Mouse (Mus musculus) liver, embryonic 14.5 days (tissue): ENCODE data around the gene P2ry2. TPM values are rescaled to one million over a fixed set of nuclear protein-coding genes. Genes with fewer than 3 reads are reported as not detected.
A peak's percentile ranks its signal among the peaks of the same experiment; 100 is the strongest.

Experiments used
- ATAC-seq: fragments of 200-750 bp; cut with Nextera tagmentation; 2 replicates; pipeline ENCODE4 v1.8.0; 2017; ENCODE audit warnings: moderate number of reproducible peaks, mild to moderate bottlenecking, moderate library complexity; ENCODE audit not compliant: insufficient read depth
- DNase-seq, 3 experiments: peaks; one replicate each; pipeline ENCODE4 v3.0.0-alpha.2; 2012 to 2013; ENCODE audit warnings: low read depth in 3 of 3, low spot score in 3 of 3
- H3K27ac ChIP-seq: fragments of 300-500 bp; sonication (generic); 2 replicates; pipeline ENCODE4 v1.5.1; 2014; ENCODE audit warnings: moderate library complexity, mild to moderate bottlenecking, control low read depth, inconsistent platforms
- H3K27me3 ChIP-seq: fragments of 300-500 bp; sonication (generic); 2 replicates; pipeline ENCODE4 v1.6.1; 2014; ENCODE audit warnings: mild to moderate bottlenecking, low read length, moderate library complexity; ENCODE audit not compliant: control insufficient read depth, insufficient read depth
- H3K36me3 ChIP-seq: fragments of 300-500 bp; sonication (generic); replicated peaks from 2 replicates; pipeline ENCODE4 v1.6.1; 2014; ENCODE audit warnings: low read depth; ENCODE audit not compliant: control insufficient read depth, insufficient read depth
- H3K4me1 ChIP-seq, 2 experiments: fragments of 200-500 bp in 1 of 2; fragments of 300-500 bp in 1 of 2; sonication (generic) in 1 of 2; replicated peaks; 2 replicates each; pipeline ENCODE4 v1.6.1; 2012 to 2014; ENCODE audit warnings: antibody characterized with exemption in 1 of 2, inconsistent platforms in 1 of 2, low read length in 1 of 2; ENCODE audit not compliant: control insufficient read depth in 2 of 2, insufficient read depth in 2 of 2
- H3K4me2 ChIP-seq: fragments of 300-500 bp; sonication (generic); 2 replicates; pipeline ENCODE4 v1.6.1; 2014; ENCODE audit warnings: low read depth, mild to moderate bottlenecking, control low read depth, moderate library complexity
- H3K4me3 ChIP-seq, 2 experiments: fragments of 200-500 bp in 1 of 2; fragments of 300-500 bp in 1 of 2; sonication (generic) in 1 of 2; 2 replicates each; pipeline ENCODE4 v1.5.1; 2012 to 2014; ENCODE audit warnings: low read depth in 2 of 2, low read length in 2 of 2, mild to moderate bottlenecking in 2 of 2, control low read depth in 1 of 2, inconsistent platforms in 1 of 2, moderate library complexity in 1 of 2; ENCODE audit not compliant: insufficient read depth in 1 of 2
- H3K9ac ChIP-seq: fragments of 300-500 bp; sonication (generic); replicated peaks from 2 replicates; pipeline ENCODE4 v1.6.1; 2014; ENCODE audit warnings: mild to moderate bottlenecking, control low read depth, moderate library complexity
- H3K9me3 ChIP-seq: fragments of 300-500 bp; sonication (generic); 2 replicates; pipeline ENCODE4 v1.6.1; 2016; ENCODE audit warnings: low read length, mixed read lengths; ENCODE audit not compliant: control insufficient read depth
- CTCF ChIP-seq: IDR thresholded peaks from 2 replicates; pipeline ENCODE4 v1.5.1; 2016; ENCODE audit warnings: antibody characterized with exemption, low read depth, control low read depth
- EP300 ChIP-seq: IDR thresholded peaks from 2 replicates; pipeline ENCODE4 v1.6.1; 2016; ENCODE audit warnings: antibody characterized with exemption, low read depth
- WGBS: fragments of 180-500 bp; shearing (Covaris S2); extraction: QIAGEN DNeasy Blood & Tissue Kit; methylation state at CpG from one replicate; pipeline ENCODE4 v1.1.7; 2014; ENCODE audit not compliant: insufficient replicate concordance; 5-methylcytosine and 5-hydroxymethylcytosine counted together
- polyA plus RNA-seq, 2 experiments: library from polyadenylated mRNA; depleted of rRNA in 1 of 2; stranded (reverse) in 1 of 2; unstranded in 1 of 2; fragments of >200 nt; fragmentation: Nextera tagmentation in 1 of 2; extraction: Ambion mirVana in 1 of 2; gene quantifications; 2 replicates each; pipeline versions ENCODE4 v1.2.1 to v1.2.3; 2012 to 2014

The P2ry2 gene
- polyA plus RNA-seq, 2 experiments: 0.47 to 0.67 TPM

DNA sequence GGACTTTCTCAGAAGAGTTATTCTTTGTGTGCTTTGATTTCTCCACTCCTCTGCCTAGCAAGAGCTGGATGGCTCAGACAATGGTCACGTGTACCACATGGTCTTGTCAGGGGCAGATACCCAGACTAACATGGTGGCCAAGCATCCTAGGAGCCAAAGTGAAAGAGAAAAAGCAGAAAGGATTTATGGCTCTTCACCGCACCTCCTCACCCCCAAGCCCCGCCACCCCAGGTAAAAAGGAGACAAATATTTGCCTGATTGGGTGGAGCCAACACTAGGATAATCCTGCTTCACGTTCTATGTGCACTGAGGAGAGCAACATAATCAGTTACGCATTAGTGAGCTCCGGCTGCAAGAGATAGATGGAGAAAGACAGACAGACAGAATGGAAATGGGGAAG, 44.3 kb downstream of the P2ry2 start:
- 62% methylated on average over 6 of the region's 6 CpGs for WGBS
- DNase-seq (no peak), ATAC-seq (no peak)
- peaks cover 1% of the 10 kb centered on the region for H3K27me3 ChIP-seq
- no peaks in the 10 kb centered on the region for H3K36me3 ChIP-seq
- no peak overlapping the region for H3K9ac ChIP-seq
- no peak overlapping the region for H3K27ac ChIP-seq
- H3K4me2 ChIP-seq: no peak overlapping the region
- peaks cover 0 to 2% of the 10 kb centered on the region in 2 experiments; a peak in 1 of 4 replicates for H3K4me1 ChIP-seq
- no peak for TF ChIP-seq CTCF
- no peak for TF ChIP-seq EP300
- H3K9me3 ChIP-seq: no peaks in the 10 kb centered on the region
- H3K4me3 ChIP-seq: no peak overlapping the region

- Histone ChIP-seq H3K9me3 (no peaks in the 10 kb centered on the region), H3K4me1 (peaks cover 0 to 2% of the 10 kb centered on the region in 2 experiments; a peak in 1 of 4 replicates), H3K36me3 (no peaks in the 10 kb centered on the region), H3K27me3 (no peaks in the 10 kb centered on the region), H3K27ac (no peak overlapping the region), H3K4me3 (no peak overlapping the region), H3K9ac (no peak overlapping the region), H3K4me2 (no peak overlapping the region)
- 56% methylated on average over 9 of the region's 9 CpGs for WGBS
- TF ChIP-seq EP300 (no peak), CTCF (no peak)
- no peak for ATAC-seq
- DNase-seq: no peak
These were observed 44.8 kb downstream of the P2ry2 start for GRCm38 (mm10) chr7:100967850-100968249.

GRCm38 (mm10) chr7:100966014-100966413, 46.7 kb downstream of the P2ry2 start:
- Histone ChIP-seq H3K27ac (no peak overlapping the region), H3K36me3 (no peaks in the 10 kb centered on the region), H3K9ac (no peak overlapping the region), H3K4me3 (no peak overlapping the region), H3K4me2 (no peak overlapping the region), H3K9me3 (no peaks in the 10 kb centered on the region), H3K27me3 (no peaks in the 10 kb centered on the region), H3K4me1 (peaks cover 0 to 2% of the 10 kb centered on the region in 2 experiments; a peak in 1 of 4 replicates)
- 57% methylated on average over 7 of the region's 7 CpGs for WGBS
- TF ChIP-seq EP300 (no peak), CTCF (no peak)
- no peak for DNase-seq
- no peak for ATAC-seq

DNA sequence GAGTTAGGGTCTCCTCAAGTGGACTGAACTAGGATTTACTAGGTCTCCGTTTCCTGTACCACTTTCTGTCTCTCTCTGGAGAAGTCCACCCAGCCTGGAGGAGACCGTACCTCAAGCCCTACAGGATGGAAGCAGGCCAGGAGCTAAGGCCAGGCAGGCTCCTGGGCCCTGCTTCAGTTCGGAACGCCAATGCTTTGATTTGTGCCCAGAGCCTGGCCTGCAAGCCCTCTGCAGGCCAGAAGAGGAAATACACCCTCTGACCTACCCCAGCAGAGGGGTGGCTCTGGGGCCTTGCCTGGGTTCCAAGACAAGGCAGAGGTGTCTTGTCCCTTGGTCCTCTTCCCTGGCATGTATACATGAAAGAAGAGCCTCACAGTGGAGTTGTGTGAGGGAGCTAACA, 47.6 kb downstream of the P2ry2 start:
- no peak overlapping the region for H3K4me3 ChIP-seq
- H3K27me3 ChIP-seq: no peaks in the 10 kb centered on the region
- 19% methylated on average over 4 of the region's 4 CpGs for WGBS
- H3K4me2 ChIP-seq: no peak overlapping the region
- H3K36me3 ChIP-seq: no peaks in the 10 kb centered on the region
- no peak overlapping the region for H3K27ac ChIP-seq
- no peaks in the 10 kb centered on the region for H3K9me3 ChIP-seq
- H3K4me1 ChIP-seq: peaks cover 0 to 2% of the 10 kb centered on the region in 2 experiments; a peak in 1 of 4 replicates
- TF ChIP-seq CTCF (peak; percentile 89), EP300 (no peak)
- H3K9ac ChIP-seq: no peak overlapping the region
- ATAC-seq: 0 out of 2 replicates have a peak, but pooled peaks have one; percentile 26
- DNase-seq: no peak

DNA sequence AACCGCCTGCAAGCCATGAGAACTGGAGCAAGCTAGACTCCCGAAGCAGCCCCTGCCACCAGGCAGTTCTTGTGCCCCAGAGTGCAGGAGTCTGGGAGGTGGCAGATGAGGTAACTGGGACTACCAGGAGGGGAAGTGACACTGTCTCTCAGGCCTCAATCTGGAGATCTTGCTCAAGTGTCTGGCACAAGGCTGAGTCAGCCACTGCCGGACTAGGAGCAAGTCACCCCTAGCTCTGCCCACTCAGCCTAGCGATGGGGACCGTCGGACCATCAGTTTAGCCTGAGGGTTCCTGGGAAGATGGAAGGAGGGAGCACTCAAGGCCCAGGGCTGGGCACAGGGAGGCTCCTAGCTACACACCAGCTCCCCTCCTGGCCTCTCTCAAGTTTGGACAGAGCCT, 48.4 kb downstream of the P2ry2 start:
- Histone ChIP-seq H3K36me3 (no peaks in the 10 kb centered on the region), H3K9me3 (no peaks in the 10 kb centered on the region), H3K9ac (no peak overlapping the region), H3K4me3 (no peak overlapping the region), H3K4me1 (peaks cover 0 to 2% of the 10 kb centered on the region in 2 experiments; a peak in 1 of 4 replicates), H3K4me2 (no peak overlapping the region), H3K27ac (no peak overlapping the region), H3K27me3 (no peaks in the 10 kb centered on the region)
- 52% methylated on average over 6 of the region's 6 CpGs for WGBS
- no peak for TF ChIP-seq EP300
- TF ChIP-seq CTCF: no peak
- no peak for DNase-seq
- ATAC-seq: no peak
